Mouse (Mus musculus): Measurements from ENCODE around the gene Wdr45. TPM values are rescaled to one million over a fixed set of nuclear protein-coding genes. Genes with fewer than 3 reads are reported as not detected.
"Not testable (repeated sequence)": the region's sequence is repeated elsewhere in the genome, so short reads cannot be mapped to it uniquely, and the experiment has no call there.

Wdr45 gene
- 10 to 100 TPM; 27.2 to 32.0 TPM for total RNA-seq (2021)
- long read RNA-seq, experiment 1, transcript Wdr45-201 (11 exons, 1,609 nt): major isoform, 6 of 14 reads
- long read RNA-seq, experiment 1, partial matches to known transcripts: 1 of 14 reads
- long read RNA-seq, experiment 1, other reads (novel, unspliced or antisense): 4 of 14 reads
- long read RNA-seq, experiment 2, transcript Wdr45-201 (11 exons, 1,609 nt): major isoform, 8 of 17 reads
- long read RNA-seq, experiment 2, partial matches to known transcripts: 1 of 17 reads
- long read RNA-seq, experiment 2, other reads (novel, unspliced or antisense): 5 of 17 reads

DNA sequence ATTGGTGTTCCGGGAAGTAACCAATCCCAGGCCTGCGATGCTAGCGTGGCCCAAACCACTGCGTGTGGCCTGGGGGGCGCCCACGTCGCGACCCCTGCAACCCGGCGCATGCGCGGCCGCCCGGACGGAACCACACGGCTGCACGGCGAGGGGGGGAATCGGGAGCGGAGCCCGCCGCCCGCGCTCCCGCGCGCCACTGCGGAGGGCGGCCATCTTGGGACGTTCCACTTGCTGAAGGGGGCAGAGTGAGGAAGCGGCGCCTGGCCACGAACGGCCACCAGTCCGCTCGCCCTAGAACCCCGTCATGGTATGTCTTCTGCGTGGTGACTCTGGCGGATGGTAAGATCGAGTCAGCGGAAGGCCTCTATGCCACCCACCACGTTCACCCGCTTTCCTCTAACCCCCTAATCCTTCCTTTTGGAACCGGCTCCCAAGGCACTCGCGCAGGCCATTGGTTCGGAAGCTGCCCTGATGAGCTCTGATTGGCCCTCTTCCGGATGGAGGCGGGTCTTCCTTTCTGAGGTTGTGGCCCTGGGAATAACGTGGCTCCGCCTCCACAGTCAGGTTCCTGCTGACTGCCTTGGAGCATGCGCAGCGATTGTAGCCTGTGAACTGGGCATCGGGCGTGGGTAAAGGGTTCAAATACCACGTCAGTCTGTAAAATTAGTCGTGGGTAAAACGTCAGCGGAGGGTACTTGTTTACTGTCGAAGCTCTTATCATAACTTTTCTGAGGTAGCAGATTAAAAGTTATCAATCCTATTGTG lies at the start of gene Wdr45:
Wdr45 (plus strand) TSS at position 199 of the 765 bp plus-strand sequence.
- intact Hi-C loops (cut with DNase I): not testable (repeated sequence)
- peak; percentile 84 to 91 for DNase-seq

DNA sequence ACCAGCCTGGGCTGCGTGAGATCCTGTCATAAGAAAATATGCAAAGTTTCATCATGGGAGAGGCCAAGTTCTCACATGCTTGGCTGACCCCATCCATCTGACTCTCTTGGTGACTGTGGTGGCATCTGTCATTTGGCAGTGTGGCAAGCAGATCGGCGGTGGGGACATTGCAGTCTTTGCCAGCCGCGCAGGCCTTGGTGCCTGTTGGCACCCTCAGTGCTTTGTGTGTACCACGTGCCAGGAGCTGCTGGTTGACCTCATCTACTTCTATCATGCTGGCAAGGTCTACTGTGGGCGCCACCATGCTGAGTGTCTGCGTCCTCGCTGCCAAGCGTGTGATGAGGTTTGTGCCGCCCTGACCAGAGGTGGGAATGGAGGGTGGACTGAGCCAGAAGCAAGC lies 49.3 kb upstream of the Wdr45 start:
- intact Hi-C loops (cut with DNase I): no loop called here
- DNase-seq: no peak

DNA sequence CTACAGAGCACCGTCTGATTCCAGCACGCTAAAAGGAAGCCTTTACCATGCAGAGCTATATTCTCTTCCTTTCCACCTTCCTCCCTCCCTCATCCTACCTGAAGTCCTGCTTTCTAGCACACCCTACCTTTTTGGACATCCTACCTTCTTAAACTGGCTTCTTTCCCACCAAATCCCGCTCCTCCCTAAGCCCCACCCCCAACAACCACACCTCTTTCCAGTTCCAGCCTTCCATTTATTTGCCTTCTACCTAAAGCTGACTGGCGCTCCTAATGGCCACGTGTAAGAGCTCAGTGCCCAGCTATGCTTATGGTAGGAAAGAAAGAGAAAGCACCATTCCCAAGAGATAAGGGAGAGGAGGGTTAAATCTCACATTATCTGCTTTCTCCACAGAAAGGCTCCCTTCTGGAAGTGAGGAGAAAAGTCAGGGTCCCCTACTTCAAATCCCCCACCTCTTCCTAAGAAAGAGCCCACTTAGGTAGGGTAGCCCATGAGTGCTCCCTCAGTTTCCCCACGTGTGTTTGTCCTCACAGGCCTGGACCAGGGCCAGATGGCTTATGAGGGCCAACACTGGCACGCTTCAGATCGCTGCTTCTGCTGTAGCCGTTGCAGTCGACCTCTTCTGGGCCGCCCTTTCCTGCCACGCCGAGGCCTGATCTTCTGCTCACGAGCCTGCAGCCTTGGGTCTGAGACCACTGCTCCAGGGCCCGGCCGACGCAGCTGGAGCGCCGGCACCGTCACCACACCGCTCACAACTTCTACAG lies 48.2 kb upstream of the Wdr45 start:
- no peak for DNase-seq

DNA sequence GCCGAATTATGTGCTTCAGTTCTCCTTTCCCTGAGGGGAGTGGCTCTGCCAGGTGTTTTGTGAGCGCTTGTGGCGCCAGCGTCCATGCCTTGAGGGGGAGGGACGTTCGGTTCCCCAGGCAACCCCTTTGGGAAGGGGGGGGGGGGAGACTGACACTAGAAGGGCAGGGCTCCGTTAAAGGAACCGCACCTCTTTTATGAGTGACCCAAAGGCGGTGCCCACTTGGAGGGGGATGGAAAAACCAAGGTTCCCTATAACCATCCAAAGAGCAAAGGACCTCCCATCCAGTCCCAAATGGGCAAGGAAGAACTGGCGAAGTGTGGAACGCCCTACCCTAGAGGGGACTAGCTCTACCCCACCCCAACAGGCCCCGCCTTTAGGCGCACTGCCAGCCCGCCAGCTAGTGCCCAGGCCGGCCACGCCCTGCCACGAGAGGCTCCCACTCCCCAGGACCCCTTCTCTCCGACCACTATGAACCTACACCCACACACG lies 43.7 kb upstream of the Wdr45 start:
- DNase-seq: peak; percentile 64

More for the DNA sequence above, 48.2 kb upstream of the Wdr45 start:
- intact Hi-C loops (cut with DNase I): no loop called here

DNA sequence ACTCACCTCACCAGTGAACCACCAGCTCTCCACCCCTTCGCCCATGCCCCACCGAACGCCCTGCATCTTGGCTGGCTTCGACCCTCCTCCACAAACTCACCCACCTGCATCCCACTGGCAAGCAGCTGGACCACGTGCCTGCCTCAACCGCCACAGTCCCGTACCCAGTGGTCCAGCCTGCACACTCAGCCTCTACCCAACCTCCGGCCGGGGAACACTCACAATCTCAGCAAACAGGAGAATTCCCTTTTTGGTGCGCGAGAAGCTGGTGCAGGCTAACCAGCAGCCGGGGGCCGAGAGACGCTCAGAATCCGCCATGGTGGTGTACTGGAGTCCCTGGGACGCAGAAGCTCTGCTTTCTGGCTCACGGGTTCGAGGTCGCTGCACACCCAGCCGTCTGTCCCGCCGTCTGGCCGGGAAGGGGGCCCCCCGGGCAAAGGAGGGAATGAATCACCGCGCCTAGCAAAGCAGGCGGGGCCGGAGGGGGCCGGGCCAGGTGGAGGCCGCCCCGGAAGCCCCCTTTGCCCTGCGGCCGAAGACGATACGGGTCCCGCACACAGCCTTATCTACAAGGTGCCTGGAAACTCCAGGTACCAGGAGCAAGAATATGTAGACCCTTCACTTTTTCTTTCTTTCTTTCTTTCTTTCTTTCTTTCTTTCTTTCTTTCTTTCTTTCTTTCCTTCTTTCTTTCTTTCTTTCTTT lies 43.1 kb upstream of the Wdr45 start, which contains the start of gene Plp2:
Plp2 (minus strand) TSS at position 470 of the 703 bp plus-strand sequence.
- intact Hi-C loops (cut with DNase I): no loop called here
- peak in 1 of 2 experiments; percentile 29 for DNase-seq

More for the DNA sequence above, 43.7 kb upstream of the Wdr45 start:
- intact Hi-C loops (cut with DNase I): no loop called here

DNA sequence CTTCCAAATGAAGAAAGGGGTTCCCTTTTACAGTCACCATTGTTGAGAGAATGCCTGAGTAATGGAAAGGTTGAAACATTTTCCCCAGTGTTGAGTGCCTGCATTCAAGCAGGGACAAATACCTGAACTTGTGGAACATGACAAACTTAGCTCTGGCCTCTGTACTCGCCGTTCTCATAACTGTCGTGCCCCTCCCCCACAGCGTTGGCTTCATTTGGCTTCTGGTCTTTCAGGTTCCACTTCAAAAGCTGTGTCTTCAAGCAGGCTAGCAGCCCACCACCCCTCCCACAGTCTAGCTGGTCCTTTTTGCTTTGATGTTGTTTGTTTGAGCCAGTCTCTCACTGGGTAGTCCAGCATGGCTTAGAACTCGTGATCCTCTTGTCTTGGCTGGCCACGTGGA lies 41.4 kb upstream of the Wdr45 start:
- intact Hi-C loops (cut with DNase I): no loop called here
- no peak for DNase-seq

DNA sequence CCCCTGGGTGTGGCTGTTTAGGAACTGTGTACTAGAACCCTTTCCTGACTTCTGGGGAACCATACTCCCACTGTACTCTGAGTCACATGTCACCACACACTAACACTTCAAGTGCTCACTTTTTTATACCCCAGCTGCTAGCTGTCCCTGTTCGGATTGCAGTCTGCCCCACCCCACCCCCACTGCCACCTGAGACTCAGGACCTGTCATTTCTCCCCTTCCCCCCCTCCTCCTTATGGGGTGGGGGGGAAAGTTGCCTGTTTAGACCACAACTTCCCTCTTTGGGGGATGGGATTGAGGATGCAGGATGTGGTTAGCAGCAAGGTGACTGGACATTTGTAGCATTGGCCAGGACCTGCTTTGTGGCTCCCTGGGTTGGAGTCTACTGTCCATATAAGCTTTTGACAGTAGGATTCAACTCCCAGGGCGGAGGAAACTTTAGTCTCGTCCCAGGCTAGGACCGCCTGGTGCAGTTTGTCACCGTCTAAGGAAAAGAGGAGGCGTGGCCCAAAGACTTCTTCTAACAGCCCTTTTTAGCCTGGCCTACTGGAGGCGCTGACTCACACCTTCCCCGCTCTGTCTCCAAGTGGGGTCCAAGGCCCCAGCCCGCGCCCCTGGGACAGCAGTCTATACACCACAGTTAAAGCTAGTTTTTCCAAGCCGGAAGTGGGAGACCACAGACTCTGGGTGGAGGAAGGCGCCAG lies 40.4 kb upstream of the Wdr45 start:
- intact Hi-C loops (cut with DNase I): no loop called here
- DNase-seq: no peak

DNA sequence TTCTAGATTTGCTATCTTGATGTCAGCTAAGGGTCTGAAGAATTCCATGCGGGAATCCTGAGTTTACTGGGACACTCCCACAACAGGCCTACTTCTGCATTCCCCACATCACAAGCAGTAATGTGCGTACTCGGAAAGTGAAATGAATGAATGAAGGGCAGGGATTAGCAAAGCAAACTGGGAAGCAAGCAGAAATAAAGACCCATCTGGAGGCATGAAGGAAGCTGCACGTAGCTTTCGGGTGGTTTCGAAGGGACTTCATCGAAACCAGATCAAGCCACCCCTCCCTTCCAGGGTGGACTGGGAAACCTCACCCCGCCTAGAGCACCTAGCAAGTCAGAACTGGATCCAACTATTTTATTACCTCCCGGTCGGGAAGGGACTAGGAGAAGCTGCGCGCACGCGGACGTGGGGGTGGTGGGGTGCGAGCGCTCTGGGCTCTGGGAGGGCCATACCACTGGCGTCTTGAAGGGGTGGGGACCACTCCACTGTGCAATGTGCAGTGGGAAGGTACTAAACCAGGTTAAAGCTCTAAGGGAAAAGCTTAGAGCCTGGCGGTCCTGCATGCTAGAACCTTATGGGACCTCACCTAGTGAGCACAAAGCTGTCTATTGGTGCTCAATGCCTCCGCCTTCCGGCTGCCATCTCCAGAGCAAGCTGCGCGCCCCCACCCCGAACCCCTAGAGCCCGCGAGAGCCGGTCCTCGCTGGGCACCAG lies 39.7 kb upstream of the Wdr45 start:
- intact Hi-C loops (cut with DNase I): no loop called here

DNA sequence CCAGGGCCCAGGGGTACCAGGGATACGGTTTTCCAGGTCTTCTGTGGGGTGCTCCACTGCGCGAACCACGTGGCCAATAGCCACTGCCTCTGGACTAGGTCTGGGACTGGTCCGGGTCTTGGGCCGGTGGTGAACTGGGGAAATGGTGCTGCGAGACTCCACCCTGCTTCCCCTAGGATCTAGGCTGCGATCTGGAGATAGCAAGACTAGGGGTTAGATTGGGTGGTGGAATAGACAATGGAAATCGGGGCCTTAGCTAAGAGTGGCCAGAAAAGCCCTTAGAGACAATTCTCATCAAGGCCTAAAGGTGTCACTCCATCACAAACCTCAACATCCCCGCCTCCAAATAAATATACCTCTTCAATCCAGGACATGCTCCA lies 39.1 kb upstream of the Wdr45 start:
- intact Hi-C loops (cut with DNase I): no loop called here
- DNase-seq: no peak

More for the DNA sequence above, 39.7 kb upstream of the Wdr45 start:
- DNase-seq: no peak

DNA sequence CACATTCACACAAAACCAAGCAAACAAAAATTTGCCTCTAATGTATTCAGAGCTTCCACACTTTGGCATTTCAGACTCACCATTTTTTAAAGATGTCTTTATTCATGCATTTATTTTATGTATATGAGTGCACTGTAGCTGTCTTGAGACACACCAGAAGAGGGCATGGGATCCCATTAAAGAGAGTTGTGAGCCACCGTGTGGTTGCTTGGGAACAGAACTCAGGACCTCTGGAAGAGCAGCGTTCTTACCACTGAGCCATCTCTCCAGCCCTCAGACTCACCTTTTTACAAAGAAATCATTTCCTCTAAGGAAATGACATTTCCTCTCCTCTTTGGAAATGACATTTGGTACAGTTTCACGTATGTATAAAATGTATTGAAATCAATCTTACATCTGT lies 35.1 kb upstream of the Wdr45 start:
- no peak for DNase-seq
- intact Hi-C loops (cut with DNase I): no loop called here

DNA sequence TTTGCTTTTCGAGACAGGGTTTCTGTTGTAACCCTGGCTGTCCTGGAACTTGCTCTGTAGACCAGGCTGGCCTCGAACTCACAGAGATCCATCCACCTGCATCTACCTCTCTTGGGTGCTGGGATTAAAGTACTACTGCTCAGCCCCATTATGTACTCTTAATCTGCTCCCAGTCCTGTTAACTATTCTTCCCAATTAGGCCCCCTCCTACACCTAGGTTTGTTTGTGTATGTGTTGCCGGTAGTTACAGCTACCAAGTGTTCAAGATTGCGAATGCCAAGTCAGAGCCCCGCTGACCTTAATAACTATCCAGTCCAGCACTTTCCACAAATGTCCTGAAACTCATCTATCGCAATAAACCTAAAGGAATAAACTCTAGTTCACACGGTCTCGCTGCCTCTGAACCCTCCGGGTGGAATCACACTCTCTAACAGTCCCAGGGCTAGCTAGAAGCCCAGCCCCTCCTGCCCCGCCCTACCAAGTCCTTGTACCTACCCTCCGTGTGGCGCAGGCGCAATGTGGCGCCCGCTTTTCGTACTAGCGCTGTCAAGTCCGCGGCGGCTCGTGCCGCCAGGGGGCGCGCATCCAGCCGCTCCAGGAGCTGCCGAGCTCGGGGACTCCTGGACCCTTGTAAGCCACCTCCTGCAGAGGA lies 34.6 kb upstream of the Wdr45 start:
- DNase-seq: peak; percentile 87 to 88
- intact Hi-C loops (cut with DNase I): no loop called here

DNA sequence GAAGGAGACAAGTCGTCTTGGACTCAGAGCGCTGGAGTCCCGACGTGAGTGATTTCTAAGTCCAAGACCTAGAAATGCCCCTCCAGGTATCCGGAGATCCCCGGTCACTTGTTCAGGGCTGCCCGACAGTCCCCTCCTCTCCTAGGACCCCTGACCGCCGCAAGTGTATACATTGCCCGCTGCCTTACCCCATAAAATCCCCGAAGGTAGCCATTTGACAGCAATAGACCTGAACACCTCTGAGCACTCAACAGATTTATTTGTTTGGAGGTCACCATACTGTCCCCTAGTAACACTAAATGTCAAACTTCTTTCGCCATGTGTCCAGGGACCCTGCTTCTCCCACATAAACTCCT lies 34.1 kb upstream of the Wdr45 start:
- intact Hi-C loops (cut with DNase I): no loop called here
- DNase-seq: no peak

DNA sequence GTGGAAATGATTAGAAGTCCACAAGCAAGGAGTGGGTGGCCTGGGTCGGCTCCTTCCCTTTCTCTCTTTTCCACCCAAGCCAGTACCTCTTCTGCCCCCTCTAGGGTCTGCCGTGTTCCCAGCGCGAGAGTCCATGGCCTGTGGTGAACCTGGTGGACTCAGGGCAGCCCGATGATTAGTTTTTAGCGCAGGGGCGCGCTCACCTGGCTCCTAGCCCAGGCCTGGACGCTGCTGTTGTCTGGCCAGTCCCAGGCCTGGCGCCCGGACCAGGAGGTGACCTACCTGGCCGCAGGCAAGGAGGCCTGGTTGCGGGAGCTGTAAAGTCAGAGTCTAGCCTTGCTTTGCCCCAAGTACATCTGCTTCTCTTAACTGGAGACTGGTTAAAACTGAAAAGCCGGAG lies 33.3 kb upstream of the Wdr45 start, which contains the start of gene Magix:
Magix (minus strand) TSS at position 388 of the 400 bp plus-strand sequence.
- intact Hi-C loops (cut with DNase I): no loop called here
- DNase-seq: peak in 1 of 2 experiments; percentile 31

DNA sequence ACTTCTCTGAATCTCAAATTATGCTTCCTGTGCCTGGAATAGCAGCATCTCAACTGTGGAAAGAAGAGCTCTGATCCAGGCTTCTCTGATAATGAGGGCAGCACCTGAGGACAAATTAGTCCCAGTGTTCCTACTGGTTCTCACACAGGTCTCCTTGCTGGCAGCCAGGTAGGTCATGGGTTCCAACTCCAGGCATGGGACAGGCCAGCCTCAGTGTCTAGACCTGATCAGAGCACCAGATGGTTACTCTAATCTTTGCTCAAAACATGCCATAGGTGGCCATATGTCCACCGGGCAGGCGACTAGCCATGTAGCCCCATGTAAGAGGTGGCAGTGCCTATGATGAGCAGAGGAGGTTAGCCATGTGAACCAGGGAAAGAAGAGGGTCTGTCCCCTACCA lies 25.8 kb upstream of the Wdr45 start:
- no peak for DNase-seq
- intact Hi-C loops (cut with DNase I): no loop called here

DNA sequence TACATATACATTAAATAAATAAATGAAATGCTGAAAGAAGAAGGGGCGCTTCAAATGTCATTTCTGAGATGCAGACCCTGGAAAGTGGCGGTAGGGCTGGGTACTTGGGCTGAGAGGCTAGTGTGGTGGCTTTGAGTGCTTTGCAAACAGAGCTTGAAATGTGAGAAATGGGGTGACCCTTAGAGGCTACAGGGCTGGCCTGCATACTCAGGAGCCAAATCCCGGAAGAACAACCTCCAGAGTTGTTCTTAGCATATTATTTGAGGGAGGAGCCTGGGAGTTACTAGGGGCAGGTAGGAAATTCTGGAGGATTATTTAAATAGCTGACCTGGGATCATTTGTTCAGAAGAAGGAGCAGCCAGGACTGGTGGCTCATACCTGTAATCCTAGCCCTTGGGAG lies 23.6 kb upstream of the Wdr45 start:
- intact Hi-C loops (cut with DNase I): loop anchor here (10.0 kb wide), 2 partner anchors 116 to 266 kb away; partner anchors contain the start of genes Foxp3 and Ppp1r3f
- DNase-seq: no peak

DNA sequence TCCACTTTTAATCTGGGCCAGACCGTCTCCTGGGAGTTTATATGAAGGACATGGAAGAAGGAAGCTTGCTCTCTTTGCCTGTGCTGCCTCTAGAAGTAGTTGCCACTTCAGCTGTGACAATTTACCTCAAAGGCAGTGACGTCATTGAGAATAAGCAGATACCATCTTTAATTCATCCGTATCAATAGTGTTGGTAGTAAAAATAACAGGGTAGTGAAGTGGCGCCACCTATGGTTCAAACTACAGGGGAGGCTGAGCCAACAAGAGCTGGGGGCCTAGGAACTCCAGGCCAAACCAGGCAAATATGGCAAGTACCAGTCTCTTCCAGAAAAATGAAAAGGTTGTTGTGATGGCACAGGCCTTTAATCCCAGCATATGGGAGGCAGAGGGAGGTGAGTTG lies 21.3 kb upstream of the Wdr45 start:
- intact Hi-C loops (cut with DNase I): loop anchor here (10.0 kb wide), 2 partner anchors 118 to 268 kb away; partner anchors contain the start of genes Foxp3 and Ppp1r3f
- DNase-seq: no peak

DNA sequence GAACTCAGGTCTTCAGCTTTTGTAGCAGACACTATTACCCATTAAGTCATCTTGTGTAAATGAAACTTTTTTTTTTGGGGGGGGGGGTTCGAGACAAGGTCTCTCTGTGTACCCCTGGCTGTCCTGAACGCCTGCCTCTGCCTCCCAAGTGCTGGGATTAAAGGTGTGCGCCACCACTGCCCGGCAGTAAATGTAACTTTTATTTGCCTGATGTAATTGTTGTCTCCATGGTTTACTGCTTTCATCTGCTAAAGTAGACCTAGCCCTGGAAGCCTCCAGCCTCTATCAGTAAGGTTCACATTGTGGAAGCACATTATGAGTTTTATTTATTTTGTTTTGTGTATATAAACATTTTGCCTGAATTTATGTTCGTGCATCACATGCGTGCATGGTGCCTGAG lies 17.6 kb upstream of the Wdr45 start:
- DNase-seq: no peak
- intact Hi-C loops (cut with DNase I): loop anchor here (10.0 kb wide), 2 partner anchors 122 to 272 kb away; partner anchors contain the start of genes Foxp3 and Ppp1r3f

DNA sequence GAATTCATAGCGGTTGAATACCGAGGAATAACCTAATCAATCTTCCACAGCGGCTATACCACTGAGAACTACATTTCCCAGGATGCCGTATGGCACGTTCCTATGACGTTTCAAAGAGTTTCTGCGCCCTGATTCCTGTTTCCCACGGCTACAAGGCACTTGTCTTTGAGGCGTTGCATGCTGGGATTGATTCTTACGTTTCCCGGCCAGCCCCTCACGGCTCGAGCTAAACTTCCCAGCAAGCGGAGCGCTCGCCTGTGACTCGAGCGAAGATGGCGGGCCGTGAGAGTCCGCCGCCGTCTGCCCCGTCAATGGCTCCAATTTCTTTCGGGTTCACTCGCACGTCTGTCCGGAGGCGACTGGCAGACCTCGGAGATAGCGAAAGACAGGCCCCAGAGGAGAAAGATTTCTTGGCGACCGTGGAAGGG lies 17.2 kb upstream of the Wdr45 start, which contains the start of gene Gpkow:
Gpkow (plus strand) TSS at position 178 of the 428 bp plus-strand sequence.
- peak; percentile 49 to 76 for DNase-seq
- intact Hi-C loops (cut with DNase I): loop anchor here (10.0 kb wide), 2 partner anchors 122 to 272 kb away; partner anchors contain the start of genes Foxp3 and Ppp1r3f
